Mouse (Mus musculus): Measurements from ENCODE around the gene Cfdp1.
"Not testable (repeated sequence)": the region's sequence is repeated elsewhere in the genome, so short reads cannot be mapped to it uniquely, and the experiment has no call there.

DNA sequence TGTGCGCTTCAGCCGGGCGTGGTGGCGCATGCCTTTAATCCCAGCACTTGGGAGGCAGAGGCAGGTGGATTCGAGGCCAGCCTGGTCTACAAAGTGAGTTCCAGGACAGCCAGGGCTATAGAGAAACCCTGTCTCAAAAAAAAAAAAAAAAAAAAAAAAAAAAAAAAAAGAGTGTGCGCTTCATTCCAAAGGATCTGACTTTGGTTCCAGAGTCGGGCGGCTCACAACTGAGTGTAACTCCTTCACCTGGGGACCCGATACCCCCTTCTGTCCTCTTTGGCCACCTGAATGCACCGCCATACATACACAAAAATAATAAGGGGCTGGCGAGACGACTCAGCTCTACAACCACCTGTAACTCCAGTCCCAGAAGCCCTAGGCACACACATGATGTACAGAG, 872 bp downstream of the Cfdp1 start:
- not testable (repeated sequence) for TF ChIP-seq CTCF (IDR thresholded peaks at IDR 0.05; ENCODE audit: borderline replicate concordance, control insufficient read depth, extremely low read depth, insufficient read depth, low read length, poor library complexity); POLR2A (IDR thresholded peaks at IDR 0.05; ENCODE audit: control insufficient read depth, extremely low read depth, insufficient read depth, low read length, poor library complexity)
